Mouse (Mus musculus): ENCODE measurements around the gene Dhx15.

DNA sequence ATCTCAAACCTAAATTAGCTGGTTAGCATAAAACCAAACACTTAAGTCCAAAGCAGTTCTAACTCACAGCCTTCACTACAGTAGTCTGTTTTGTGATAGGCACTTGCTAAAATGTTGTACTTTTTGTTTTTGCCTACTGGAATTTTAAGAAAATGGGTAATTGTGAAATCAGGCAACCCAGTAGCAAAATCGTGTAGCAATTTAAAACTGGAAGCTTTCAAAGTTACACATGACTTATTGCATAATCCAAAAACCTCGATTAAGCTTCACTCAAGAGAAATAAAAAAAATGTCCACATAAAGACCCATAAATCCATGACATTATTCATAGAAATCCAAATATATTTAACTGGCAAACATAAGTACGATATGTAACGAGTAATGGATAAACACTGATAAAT is 43.2 kb downstream of the Dhx15 start:
- TF ChIP-seq CTCF (IDR thresholded peaks at IDR 0.05; ENCODE audit: control insufficient read depth, insufficient read depth, insufficient replicate concordance, low read depth, low read length), result no peak
- TF ChIP-seq POLR2A (IDR thresholded peaks at IDR 0.05; ENCODE audit: control insufficient read depth, low read depth, low read length), result no peak

All from testis, adult 2 months (tissue).